8 mouse cellular contexts compared by ENCODE assay signal in the genomic region with DNA sequence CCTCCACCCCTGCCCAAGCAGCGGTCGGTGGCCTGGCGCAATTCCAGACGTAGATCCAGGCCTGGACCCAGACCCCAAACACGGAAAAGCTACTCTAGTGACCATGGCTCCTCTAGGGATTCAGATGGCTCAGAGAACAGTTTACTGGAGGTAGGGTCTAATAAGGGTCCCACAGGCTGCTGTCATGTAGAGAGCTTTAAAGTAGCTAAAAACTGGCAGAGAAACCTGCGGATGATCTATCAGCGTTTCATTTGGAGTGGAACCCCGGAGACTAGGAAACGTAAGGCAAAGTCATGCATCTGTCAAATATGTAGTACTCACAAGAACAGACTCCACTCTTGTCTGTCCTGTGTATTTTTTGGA. TPM values are rescaled to one million over a fixed set of nuclear protein-coding genes. Genes with fewer than 3 reads are reported as not detected.
A peak's percentile ranks its signal among the peaks of the same experiment; 100 is the strongest.
DNase-seq lines count a peak whose midpoint lies in the region; ATAC-seq and TF ChIP-seq lines count a peak whose summit lies in the region.

No protein-coding gene starts in this region.

- no peaks in the 10 kb centered on the region for H3K4me1 ChIP-seq in heart, embryonic 12.5 days (replicated peaks)
- H3K4me1 ChIP-seq in CH12.LX (ENCODE audit: control insufficient read depth in 1 of 2, insufficient read depth in 2 of 2): no peaks in the 10 kb centered on the region
- no peaks in the 10 kb centered on the region for H3K4me1 ChIP-seq in forebrain, embryonic 13.5 days
- H3K4me1 ChIP-seq in liver, embryonic 12.5 days: no peaks in the 10 kb centered on the region; the same call in 1 of the 2 replicates

- H3K9ac ChIP-seq in heart, embryonic 12.5 days: peak overlapping the region; percentile 72
- no peak overlapping the region; the same call in 1 of the 2 replicates for H3K9ac ChIP-seq in CH12.LX (ENCODE audit: insufficient read depth, low read depth)
- peak overlapping the region; percentile 68 for H3K9ac ChIP-seq in forebrain, embryonic 13.5 days
- H3K9ac ChIP-seq in liver, embryonic 12.5 days: peak overlapping the region; percentile 63

- dilution Hi-C loops in CH12.LX (cut with MboI; ENCODE audit: extremely low pct_ligation_motif_present, extremely low pct_unique_long_range_greater_than_20kb, low sequenced_read_pairs): no loop called here

- in situ Hi-C loops in CH12.LX (cut with MboI; ENCODE audit: low pct_ligation_motif_present, low pct_unique_long_range_greater_than_20kb, low sequenced_read_pairs): no loop called here

- no peak for DNase-seq in heart, postnatal 36 days
- no peak for DNase-seq in CH12.LX (ENCODE audit: extremely low read depth)
- no peak for DNase-seq in adrenal gland, adult 8-10 months
- DNase-seq in adrenal gland, postnatal 4 days (ENCODE audit: low spot score in 2 of 2): no peak
- DNase-seq in frontal cortex, postnatal 14 days (ENCODE audit: low spot score in 2 of 2): no peak

- intact Hi-C loops in heart, postnatal 36 days (cut with DNase I): loop anchor here (10.0 kb wide), 1 partner anchor 357 kb away; no protein-coding TSS in a partner anchor

- H3K36me3 ChIP-seq in heart, embryonic 12.5 days: no peaks in the 10 kb centered on the region
- no peaks in the 10 kb centered on the region for H3K36me3 ChIP-seq in CH12.LX (replicated peaks in 1 of 2; ENCODE audit: control insufficient read depth in 1 of 2, insufficient read depth in 1 of 2, low read length in 1 of 2)
- no peaks in the 10 kb centered on the region for H3K36me3 ChIP-seq in forebrain, embryonic 13.5 days (ENCODE audit: poor library complexity, severe bottlenecking)
- no peaks in the 10 kb centered on the region for H3K36me3 ChIP-seq in liver, embryonic 12.5 days

- TF ChIP-seq POLR2A in CH12.LX (IDR thresholded peaks at IDR 0.05; ENCODE audit: low read depth, low read length): no peak

- H3K4me3 ChIP-seq in heart, embryonic 12.5 days: peak overlapping the region; percentile 67
- H3K4me3 ChIP-seq in CH12.LX (replicated peaks in 1 of 3; ENCODE audit: low read depth in 2 of 3, low read length in 2 of 3, poor library complexity in 1 of 3): peak overlapping the region in 1 of 3 experiments; percentile 91
- H3K4me3 ChIP-seq in forebrain, embryonic 13.5 days: peak overlapping the region; percentile 55
- H3K4me3 ChIP-seq in liver, embryonic 12.5 days: peak overlapping the region; percentile 61

- no peak for TF ChIP-seq EP300 in CH12.LX (IDR thresholded peaks at IDR 0.05; ENCODE audit: low read length)

- no peaks in the 10 kb centered on the region for H3K79me2 ChIP-seq in CH12.LX (replicated peaks; ENCODE audit: control insufficient read depth, extremely low read depth, insufficient read depth, poor library complexity, severe bottlenecking)

- TF ChIP-seq CTCF in CH12.LX (conservative IDR thresholded peaks at IDR 0.05 in 1 of 2, IDR thresholded peaks at IDR 0.05 in 1 of 2; ENCODE audit: low read depth in 2 of 2, low read length in 2 of 2): no peak

- H3K27ac ChIP-seq in heart, embryonic 12.5 days (ENCODE audit: poor library complexity, severe bottlenecking): no peak overlapping the region
- H3K27ac ChIP-seq in CH12.LX (ENCODE audit: insufficient read depth, low read depth): no peak overlapping the region
- peak overlapping the region; percentile 87 for H3K27ac ChIP-seq in forebrain, embryonic 13.5 days
- H3K27ac ChIP-seq in liver, embryonic 12.5 days: no peak overlapping the region

- TF ChIP-seq RAD21 in CH12.LX (IDR thresholded peaks at IDR 0.05; ENCODE audit: low read depth, low read length): no peak

- 0 out of 2 replicates have a peak, but pooled peaks cover 5% of the 10 kb centered on the region for H3K9me3 ChIP-seq in heart, embryonic 12.5 days (replicated peaks)
- H3K9me3 ChIP-seq in CH12.LX (replicated peaks; ENCODE audit: low read length): no peaks in the 10 kb centered on the region
- H3K9me3 ChIP-seq in forebrain, embryonic 13.5 days (replicated peaks): no peaks in the 10 kb centered on the region
- no peaks in the 10 kb centered on the region for H3K9me3 ChIP-seq in liver, embryonic 12.5 days (replicated peaks)

- 26% methylated on average over 9 of the region's 9 CpGs for WGBS in heart, embryonic 12.5 days
- WGBS in forebrain, embryonic 13.5 days: 35% methylated on average over 9 of the region's 9 CpGs
- 23% methylated on average over 9 of the region's 9 CpGs for WGBS in liver, embryonic 12.5 days (ENCODE audit: insufficient replicate concordance)

- no peaks in the 10 kb centered on the region for H3K27me3 ChIP-seq in heart, embryonic 12.5 days (replicated peaks)
- no peaks in the 10 kb centered on the region for H3K27me3 ChIP-seq in CH12.LX (replicated peaks)
- H3K27me3 ChIP-seq in forebrain, embryonic 13.5 days: no peaks in the 10 kb centered on the region
- H3K27me3 ChIP-seq in liver, embryonic 12.5 days (replicated peaks): peaks cover 17% of the 10 kb centered on the region

- H3K4me2 ChIP-seq in heart, embryonic 12.5 days: peak overlapping the region; percentile 75
- H3K4me2 ChIP-seq in CH12.LX (ENCODE audit: insufficient read depth, low read depth, poor library complexity, severe bottlenecking): peak overlapping the region; percentile 44; the same call in 1 of the 2 replicates
- peak overlapping the region; percentile 65 for H3K4me2 ChIP-seq in forebrain, embryonic 13.5 days
- H3K4me2 ChIP-seq in liver, embryonic 12.5 days: peak overlapping the region; percentile 78

- no peak for ATAC-seq in heart, embryonic 12.5 days (ENCODE audit: insufficient number of reproducible peaks, low FRiP score)
- no peak for ATAC-seq in forebrain, embryonic 13.5 days
- no peak for ATAC-seq in liver, embryonic 12.5 days

TF ChIP-seq in CH12.LX, 34 proteins besides CTCF, POLR2A, EP300 and RAD21:
- no peak for TF ChIP-seq NELFE (IDR thresholded peaks at IDR 0.05; ENCODE audit: low read depth, low read length)
- no peak for TF ChIP-seq KAT2A (IDR thresholded peaks at IDR 0.05; ENCODE audit: insufficient replicate concordance, low read length)

RNA-seq across cellular contexts. Expression of a gene that starts 1.4 kb away (rescaled TPM):
- polyA plus RNA-seq in heart, embryonic 12.5 days (2016; fragmentation: Nextera tagmentation; extraction: Ambion mirVana): 0.96 and 1.5 TPM in 2 replicates
- total RNA-seq in heart, postnatal 36 days (2021): not detected
- 1.6 and 3.2 TPM in 2 replicates for total RNA-seq in CH12.LX (2012; rRNA removed)
- 3.9 and 4.2 TPM in 2 replicates for total RNA-seq in CH12.LX (2014; rRNA removed)
- polyA plus RNA-seq in CH12.LX (2012; ENCODE audit: insufficient read length, low read depth): 2.6 and 3.0 TPM in 2 replicates
- 3.3 and 3.7 TPM in 2 replicates for polyA plus RNA-seq in forebrain, embryonic 13.5 days (2015; fragmentation: Nextera tagmentation; extraction: Ambion mirVana)
- polyA plus RNA-seq in liver, embryonic 12.5 days (2016; fragmentation: Nextera tagmentation; extraction: Ambion mirVana): 0.42 and 1.1 TPM in 2 replicates
- 1 to 10 TPM; 1.2 to 2.9 (median 2.0) TPM for total RNA-seq in adrenal gland, adult 8-10 months (2022)
- 1 to 10 TPM; 4.7 to 5.0 TPM for total RNA-seq in adrenal gland, postnatal 4 days (2021)

RNA-seq across cellular contexts. Expression of a gene that starts 29.7 kb away (rescaled TPM):
- 32.8 and 34.1 TPM in 2 replicates for polyA plus RNA-seq in heart, embryonic 12.5 days (2016; fragmentation: Nextera tagmentation; extraction: Ambion mirVana)
- 10 to 100 TPM in 1 of 2 experiments, 1 to 10 TPM in 1; 8.9 to 11.0 TPM for total RNA-seq in heart, postnatal 36 days (2021)
- total RNA-seq in CH12.LX (2012; rRNA removed) (11.3 and 11.7 TPM in 2 replicates), CH12.LX (2014; rRNA removed) (13.3 and 15.2 TPM in 2 replicates)
- polyA plus RNA-seq in CH12.LX (2012; ENCODE audit: insufficient read length, low read depth): 8.7 and 9.5 TPM in 2 replicates
- polyA plus RNA-seq in forebrain, embryonic 13.5 days (2015; fragmentation: Nextera tagmentation; extraction: Ambion mirVana): 101 and 107 TPM in 2 replicates
- 7.3 and 7.5 TPM in 2 replicates for polyA plus RNA-seq in liver, embryonic 12.5 days (2016; fragmentation: Nextera tagmentation; extraction: Ambion mirVana)
- 10 to 100 TPM; 24.2 to 29.5 (median 26.6) TPM for total RNA-seq in adrenal gland, adult 8-10 months (2022)
- 10 to 100 TPM; 37.8 to 42.5 TPM for total RNA-seq in adrenal gland, postnatal 4 days (2021)
